Mouse (Mus musculus) T-helper 17 cell (primary cell): ENCODE measurements around the gene Cd300lf.

Experiments used
- in situ Hi-C, 2 experiments: fragments of 300-600 bp; cut with MboI, MseI; formaldehyde crosslinking; loops; 1 replicate in 1 of 2; 2 replicates in 1 of 2; pipeline ENCODE4 v1.15.1; 2025; ENCODE audit warnings: high pct_unique_total_duplicates in 2 of 2

Cd300lf gene

DNA sequence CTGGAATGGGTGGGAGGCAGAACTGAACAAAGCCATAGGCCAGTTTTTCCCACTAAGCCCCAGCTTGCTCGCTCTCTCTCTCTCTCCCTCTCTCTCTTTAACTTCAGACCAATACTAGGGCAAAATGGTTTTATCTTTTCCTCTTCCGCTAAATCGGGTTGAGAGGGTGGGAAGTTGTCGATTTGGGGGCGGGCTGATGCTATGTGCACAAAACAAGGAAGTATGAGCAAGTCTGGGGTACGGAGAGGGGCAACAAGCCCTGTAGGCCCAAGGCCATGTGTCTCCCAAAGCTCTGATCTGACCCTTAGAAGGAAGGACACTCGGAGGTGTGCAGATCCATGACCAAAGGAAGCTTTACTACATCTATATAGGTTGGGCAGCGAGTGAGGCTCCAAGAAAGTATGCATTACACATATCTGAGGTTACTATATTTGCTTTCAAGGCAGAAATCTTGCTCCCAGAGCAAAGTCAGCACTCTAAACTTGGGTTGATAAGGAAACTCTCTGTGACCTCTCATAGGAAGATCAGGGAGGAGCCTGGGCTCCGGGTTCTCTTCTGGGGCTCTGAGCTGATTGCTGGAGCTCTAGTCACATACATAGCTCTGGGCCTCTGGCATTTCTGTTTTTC, 27.9 kb upstream of the Cd300lf start:
- in situ Hi-C loops = loop anchor here (5.0 to 10.0 kb wide), 3 partner anchors 36 to 313 kb away; partner anchors contain the start of gene Armc7 (in 1 of the 2)

DNA sequence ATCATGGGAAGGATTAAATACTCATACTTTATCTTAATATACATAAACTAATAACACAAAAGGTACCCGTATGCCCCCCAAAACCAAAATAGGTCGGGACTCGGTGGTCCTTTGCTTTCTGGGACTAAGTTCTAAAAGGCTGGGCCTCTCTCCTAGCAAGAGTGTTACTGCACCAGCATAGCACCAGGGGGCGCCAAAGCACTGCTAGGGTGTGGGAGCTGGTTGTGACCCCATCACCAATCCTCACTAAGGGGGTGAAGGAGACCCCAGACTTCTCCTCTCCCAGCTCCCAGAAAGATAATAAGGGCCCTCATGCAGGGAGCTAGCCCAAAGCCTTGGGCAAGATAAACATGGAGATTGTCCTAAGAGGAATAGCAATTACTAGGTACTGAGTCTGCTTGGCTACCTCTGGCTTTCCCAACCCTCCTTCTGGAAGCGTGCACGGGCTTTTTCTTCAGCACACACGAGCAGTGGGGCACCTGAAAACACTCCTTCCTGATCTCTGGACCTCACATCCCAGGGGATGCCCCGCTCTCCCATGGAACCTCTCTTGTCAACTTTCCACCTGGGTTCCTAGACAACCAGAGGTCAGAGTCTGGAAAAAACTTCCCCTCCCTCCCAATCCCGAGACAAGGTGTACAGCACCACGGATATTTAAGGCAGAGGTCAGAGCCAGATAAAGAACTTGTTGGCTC, 27.2 kb upstream of the Cd300lf start:
- in situ Hi-C loops = loop anchor here (5.0 to 10.0 kb wide), 3 partner anchors 36 to 314 kb away; partner anchors contain the start of gene Armc7 (in 1 of the 2)

DNA sequence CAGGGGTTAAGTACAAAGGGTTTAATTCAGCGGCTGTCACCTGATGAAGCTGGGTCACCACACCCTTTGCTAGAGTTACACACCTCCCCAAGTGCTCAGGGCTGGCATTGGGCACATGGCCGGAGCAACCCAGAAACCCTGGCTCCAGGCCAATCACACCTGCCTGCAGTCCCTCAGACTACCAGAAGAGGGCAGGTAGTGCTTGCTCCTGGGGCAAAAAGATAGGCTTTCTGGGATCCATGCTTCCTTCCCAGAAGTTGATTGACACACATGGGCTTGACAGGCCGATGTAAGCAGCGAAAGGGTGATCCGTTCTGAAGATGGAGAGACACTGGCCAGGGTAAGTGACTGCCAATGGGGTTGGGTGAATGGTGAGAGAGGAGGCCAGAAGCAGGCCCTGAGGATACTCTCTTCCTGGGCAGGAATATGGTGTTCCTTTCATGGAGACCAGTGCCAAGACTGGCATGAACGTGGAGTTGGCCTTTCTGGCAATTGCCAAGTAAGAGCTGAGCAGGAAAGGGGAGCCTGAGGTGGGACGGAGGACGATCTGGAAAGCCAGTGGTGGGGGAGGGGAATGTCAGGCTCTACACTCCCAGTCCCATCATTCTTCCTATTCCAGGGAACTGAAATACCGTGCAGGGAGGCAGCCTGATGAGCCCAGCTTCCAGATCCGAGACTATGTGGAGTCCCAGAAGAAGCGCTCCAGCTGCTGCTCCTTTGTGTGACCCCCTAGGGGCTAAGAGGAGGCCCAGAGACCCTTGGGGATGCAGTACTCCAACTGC, 26.4 kb upstream of the Cd300lf start:
- in situ Hi-C loops = loop anchor here (5.0 to 10.0 kb wide), 3 partner anchors 37 to 315 kb away; partner anchors contain the start of gene Armc7 (in 1 of the 2)

DNA sequence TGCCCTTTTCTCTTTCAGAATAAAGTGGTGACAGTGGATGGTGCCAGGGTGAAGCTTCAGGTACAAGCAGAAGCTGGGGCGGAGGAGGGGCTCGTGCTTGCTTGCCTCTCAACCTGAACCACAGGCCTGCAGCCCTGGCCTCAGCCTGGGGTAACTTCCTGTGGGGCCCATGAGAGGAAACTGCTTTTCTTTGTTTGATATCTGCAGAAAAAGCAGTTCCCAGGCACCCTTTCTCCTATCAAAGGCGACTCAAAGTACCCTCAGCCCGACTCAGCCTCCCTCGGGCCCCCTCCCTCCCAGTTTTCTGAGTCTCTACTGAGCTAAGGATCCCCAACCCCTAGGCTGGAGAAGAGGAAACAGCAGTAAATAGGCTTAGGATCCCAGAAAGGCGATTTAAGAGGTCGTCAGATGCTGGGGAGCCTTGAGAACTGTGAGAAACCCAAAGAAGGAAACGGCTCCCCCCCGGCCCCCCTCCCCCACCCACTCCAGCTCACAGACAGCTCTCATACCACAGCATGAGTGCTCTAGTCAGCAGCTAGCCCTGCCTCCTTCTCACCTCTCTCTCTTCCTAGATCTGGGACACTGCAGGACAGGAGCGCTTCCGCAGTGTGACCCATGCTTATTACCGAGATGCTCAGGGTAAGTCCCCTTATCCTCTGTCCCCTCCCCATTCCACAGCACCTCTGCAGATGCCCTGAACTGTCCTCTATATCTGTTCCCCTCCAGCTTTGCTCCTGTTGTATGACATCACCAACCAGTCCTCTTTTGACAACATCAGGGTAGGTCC, 24.3 kb upstream of the Cd300lf start:
- in situ Hi-C loops = no loop called here

DNA sequence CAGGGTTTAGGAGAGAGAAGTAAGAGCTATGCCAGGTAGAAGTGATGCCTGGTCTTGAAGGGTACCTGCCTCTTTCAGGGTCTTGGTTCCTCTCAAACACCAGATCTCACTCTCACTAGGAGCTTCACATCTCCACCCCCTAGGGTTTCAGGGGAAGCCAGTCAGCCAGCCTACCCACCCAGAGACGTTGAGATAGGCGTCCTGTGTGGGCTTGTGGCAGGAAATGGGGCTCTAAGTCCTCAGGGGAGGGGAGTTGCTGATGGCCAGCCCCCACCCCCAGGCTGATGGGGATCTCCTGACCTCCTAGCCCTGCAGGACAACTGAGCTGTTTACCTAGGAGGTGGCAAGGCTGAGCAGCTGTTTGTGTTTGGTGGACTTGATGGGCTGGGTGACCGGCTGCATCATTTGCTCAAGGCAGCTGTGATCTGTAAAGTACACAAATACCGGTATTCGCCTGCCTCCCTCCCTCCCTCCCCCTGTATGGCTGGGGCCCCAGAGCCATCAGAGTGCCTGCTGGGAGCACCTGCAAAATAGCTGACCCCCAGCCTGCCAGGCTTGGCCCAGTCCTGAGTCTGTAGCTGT, 21.4 kb upstream of the Cd300lf start:
- in situ Hi-C loops = no loop called here

DNA sequence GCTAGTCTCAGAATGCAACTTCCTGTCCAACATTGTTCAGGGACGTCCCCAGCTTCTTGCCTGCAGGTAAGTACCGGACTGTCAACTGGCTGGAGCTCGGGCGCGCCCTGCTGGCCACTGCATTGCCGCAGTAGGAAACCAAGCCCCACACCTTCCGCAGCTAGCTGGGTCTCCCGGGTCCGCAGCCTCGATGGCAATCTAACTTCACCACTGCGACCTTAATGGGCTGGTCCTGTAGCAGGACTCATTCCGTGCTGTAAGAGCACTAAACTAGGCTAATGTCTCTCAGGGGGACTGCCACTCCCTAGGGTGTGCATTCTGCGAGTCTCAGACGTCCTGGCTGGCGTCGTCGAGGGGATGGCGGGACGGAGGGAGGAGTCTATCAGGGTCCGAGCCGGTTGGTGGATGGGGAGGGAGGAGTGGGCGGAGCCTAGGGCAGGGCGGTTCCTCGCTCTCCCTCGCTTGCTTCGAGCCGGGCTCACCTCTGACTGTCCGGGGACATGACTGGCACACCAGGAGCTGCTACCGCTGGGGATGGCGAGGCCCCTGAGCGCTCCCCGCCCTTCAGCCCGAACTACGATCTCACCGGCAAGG, 20.0 kb upstream of the Cd300lf start:
- in situ Hi-C loops = loop anchor here (5.0 kb wide), 2 partner anchors 61 to 71 kb away; partner anchors contain the start of gene Rab37 (in 1 of the 2)

DNA sequence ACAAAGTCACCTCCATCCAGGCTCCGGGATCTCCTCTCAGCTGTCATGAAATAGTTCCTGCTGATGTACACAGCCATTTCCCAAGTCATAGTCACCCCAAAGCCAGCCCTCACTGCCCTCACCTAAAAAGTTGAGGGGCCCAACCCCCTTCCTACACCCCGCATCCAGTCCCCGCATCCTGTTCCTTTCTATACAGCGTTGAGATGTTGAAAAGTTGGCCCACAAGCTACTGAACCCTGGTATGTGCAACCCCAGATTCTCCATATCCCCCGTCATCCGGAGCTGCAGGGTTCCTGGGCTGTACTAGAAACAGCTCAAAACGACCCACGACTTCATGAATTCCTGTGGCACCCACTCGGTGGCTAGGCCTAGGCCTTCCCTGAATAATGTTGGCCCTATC, 19.3 kb upstream of the Cd300lf start:
- in situ Hi-C loops = loop anchor here (5.0 kb wide), 2 partner anchors 61 to 71 kb away; partner anchors contain the start of gene Rab37 (in 1 of the 2)

DNA sequence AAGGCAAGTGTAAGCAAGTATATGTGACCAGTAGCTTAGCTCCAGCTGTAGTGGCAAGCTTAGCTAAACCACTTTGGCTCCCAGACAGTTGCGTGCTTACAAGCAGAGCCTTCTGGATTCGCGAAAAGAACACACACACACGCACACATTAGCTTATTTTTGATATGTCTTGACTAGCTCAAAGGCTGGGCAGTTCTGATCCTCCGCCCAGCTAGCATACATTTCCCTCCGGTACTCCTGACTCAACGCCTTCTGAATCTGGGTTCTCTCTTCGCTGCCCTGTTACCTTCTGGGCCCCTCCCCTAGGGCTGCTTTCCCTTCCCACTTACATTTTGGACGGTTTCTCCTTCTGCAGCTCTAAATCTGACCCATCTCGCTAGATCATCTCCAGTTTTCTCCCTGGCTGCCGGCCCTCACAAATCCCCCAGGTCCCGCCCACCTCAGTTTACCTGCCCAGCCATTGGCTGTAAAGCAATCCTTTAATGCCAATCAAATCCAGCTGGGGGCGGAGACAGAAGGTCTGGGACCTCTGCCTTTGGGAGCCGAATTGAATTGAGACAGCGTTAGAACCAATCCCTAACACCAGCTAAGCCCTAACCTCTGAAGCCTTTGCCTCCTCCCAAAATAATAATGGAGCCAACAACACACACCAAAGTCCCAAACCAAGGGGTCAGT, 18.1 kb upstream of the Cd300lf start:
- in situ Hi-C loops = loop anchor here (5.0 kb wide), 2 partner anchors 60 to 70 kb away; partner anchors contain the start of gene Rab37 (in 1 of the 2)

DNA sequence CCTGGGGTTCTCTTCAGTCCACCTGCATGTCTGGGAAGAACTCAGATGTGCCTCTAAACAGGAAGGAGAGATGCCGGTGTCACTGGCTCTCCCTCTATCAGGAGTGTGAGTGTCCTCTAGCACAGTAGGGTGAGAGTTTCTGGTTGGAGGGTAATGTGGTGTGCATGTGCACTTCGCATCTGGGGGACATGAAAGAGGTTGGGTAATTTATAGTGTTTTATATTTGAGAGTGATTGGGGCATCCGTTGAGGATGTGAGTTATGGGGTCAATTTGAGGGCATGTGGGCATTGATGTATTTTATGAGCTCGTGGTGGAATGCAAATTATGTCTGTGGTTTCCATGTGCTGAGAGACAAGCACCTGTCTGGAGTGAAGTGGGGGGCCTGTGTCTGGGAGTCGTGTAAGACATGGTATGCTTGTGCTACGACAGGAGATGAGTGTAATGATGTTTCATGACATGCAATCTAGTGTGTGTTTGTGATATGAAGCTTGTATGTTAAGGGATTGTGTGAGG, 17.0 kb upstream of the Cd300lf start:
- in situ Hi-C loops = loop anchor here (5.0 kb wide), 2 partner anchors 58 to 68 kb away; partner anchors contain the start of gene Rab37 (in 1 of the 2)

DNA sequence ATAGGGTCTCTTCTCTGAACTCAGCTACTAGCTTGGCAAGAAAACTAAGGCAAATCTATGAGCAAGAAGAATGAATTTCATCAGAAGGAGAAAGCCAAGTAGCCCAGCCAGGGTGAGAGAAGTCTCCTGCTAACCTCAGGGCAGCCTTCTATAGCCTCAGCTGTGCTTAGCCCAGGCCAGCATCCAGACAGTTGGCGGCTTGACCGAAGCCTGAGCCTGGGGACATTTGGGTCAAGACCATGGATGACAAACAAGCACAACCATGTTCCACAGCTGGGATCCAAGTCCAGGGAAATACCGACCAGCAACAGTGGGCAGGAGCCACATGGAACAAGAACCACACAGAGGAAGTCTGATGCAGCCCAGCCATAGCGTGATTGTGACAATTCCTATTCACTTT, 14.0 kb upstream of the Cd300lf start:
- in situ Hi-C loops = no loop called here

DNA sequence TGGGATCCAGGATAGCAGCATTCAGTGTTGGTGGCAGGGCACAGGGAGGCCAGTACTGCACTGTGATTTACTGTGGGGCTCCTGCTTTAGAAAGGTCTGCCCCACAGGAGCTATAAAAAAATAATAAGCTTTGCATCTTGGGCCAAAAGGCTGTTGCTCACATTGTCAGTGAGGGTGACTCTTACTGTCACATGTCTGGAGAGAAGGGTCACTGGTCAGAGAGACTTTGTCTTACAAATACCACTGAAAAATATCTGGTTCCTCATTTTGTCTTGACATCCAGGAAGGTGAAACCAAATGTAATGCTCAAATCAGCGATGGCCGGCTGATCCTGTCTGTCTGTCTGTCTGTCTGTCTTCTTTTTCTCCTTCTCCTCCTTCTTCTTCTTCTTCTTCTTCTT, 8.2 kb upstream of the Cd300lf start:
- in situ Hi-C loops = no loop called here

DNA sequence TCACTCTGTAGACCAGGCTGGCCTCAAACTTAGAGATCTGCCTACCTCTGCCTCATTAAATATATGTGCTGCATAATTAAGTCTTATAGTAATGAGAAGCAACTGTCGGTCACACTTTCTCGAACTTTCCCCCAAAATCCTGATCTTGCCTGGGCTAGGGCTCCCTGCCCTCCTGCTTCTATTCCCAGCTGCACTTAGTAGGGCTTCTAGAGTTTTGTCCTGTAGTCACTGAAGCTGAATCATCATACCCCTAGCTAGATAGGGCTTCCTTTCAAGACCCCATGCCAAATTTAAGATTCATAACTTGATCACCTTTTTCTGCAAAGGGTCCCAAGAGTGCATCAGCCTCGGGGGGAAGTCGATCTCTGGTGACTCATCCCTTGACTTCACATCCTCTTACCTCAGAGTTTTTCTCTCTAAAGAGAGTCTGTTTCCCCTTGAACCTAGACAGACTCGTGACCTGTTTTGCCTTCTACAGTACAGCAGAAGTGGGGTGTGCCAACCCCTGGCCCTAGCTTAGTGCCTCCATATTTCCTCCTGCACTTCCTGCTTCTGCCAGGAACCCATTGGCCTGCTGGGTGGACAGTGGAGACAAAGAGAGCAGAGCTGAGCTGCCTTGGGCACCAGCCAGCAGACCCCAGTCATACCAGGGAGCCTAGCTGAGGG, 4.9 kb upstream of the Cd300lf start:
- in situ Hi-C loops = no loop called here

DNA sequence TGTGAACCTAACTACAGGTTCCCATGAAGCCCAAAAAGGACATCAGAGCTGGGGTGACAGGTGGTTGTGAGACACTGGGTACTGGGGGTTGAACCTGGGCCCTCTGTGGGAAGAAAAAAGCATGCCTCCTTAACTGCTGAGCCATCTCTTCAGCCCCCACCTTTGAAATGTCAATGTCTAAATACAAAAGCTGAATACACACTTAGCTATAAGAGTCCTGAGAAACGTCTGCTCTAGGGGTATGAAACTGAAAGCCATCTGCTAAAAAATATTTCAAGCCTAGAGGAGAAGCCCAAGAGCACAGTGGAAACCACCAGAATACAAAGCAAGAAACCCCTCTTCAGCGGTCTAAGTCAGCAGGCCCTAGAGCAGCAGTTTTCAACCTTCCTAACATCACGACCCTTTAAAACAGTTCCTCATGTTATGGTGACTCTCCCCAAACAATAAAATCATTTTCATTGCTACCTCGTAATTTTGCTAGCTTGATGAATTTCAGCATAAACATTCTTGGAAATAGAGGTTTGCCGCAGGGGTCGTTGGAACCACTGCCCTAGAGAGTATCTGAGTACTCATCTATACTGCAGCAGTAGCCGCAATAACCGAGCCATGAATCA, 1.9 kb downstream of the Cd300lf start:
- in situ Hi-C loops = no loop called here

DNA sequence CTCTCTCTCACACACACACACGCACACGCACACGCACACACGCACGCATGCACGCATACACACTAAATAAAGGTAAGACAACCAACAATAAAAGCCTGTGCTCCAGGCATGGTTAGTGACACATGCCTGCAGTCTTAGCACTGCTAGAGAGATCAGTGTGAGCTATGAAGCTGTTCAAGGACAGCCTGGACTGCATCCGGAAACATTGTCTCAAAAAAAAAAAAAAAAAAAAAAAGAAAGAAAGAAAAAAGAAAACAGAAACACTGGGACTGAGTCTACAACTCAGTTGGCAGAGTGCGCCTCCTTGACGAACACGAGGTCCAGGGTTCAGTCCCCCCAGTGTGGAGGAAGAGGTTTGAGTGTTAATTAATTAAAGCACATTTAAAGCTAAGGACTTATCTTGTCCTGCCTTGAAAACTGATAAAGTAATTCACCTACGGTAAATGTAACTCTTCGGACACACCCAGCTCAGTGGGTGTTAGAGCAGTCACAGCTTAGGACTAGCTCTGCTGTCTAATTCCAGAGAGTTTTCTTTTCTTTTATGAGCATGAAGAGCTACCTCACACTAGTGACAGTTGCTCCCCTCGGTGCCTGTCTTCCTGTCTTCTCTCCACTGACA, 4.2 kb downstream of the Cd300lf start:
- in situ Hi-C loops = no loop called here

DNA sequence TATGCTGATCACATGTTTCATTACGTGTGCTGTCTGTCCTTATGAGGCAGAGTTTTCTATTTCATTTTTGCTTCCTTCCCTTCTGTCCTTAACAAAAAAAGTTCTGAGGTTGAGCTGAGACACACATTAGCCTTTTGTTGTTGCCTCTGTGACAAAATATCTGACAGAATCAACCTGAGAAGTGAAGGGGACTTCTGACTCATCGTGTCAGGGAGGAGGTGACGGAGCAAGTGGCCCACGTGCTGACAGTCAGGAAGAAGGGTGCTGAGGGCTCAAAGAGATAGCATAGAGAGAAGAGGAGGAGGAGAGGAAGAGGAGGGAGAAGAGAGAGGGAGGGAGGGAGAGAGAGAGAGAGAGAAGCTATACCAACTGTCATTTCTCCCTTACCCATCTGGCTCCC, 5.3 kb downstream of the Cd300lf start:
- in situ Hi-C loops = no loop called here

DNA sequence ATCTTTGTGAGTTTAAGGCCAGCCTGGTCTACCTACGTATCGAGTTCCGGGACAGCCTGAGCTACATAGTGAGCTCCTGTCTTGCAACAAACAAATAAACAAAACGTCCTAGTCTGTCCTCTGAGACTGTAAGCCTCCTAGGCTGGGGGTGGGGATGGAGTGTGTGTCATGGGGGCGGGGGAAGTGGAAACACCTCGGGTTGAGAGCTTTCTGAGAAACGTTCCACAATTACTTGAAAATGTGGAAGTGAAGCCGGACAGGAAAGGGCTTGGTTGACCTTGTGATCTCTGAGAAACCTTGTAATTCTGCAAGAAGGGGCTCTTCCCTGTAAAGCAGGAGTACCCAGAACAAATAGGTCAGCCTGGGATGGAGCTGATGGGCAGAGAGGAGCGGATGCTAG, 14.4 kb downstream of the Cd300lf start:
- in situ Hi-C loops = no loop called here

DNA sequence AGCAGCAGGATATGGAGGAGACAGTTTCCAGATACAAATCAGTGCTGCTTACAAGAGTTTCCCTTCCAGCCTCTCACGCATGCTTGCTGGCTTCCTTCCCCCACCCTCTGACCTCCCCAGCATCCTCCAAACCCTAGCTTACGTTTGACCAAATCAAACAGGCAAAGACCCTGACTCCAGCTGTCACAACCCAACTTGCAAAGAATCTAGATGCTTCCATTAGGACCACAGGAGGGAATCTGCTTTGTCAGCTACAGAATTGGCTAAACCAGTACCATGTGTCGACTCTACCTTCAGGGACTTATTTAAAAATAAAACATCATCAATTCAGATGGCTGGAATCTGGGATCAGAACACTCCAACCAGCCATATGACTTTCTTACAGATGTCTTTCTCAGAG, 21.6 kb downstream of the Cd300lf start:
- in situ Hi-C loops = no loop called here

DNA sequence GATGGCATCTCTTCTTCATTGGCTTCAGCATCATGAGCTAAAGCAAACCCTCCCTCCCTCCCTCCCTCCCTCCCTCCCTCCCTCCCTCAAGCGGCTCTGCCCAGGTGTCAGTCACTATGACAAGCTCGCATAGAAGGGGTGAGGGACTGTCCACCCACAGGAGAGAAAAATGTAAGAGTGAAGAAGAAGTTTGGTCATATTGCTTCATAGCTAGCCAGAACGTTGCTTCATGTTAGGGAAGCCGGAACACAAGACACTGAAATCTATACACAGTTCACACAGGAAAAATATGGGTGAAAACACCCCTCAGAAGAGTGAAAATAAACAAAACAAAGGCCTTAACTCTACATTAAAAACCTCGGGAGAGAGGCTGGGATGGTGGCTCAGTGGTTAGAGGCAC, 23.5 kb downstream of the Cd300lf start:
- in situ Hi-C loops = no loop called here
